Mouse (Mus musculus) limb, embryonic 10.5 days (tissue): ENCODE measurements around the gene Ltbp1. TPM values are rescaled to one million over a fixed set of nuclear protein-coding genes. Genes with fewer than 3 reads are reported as not detected.
A peak's percentile ranks its signal among the peaks of the same experiment; 100 is the strongest.

Experiments used
- DNase-seq: peaks from one replicate; pipeline ENCODE4 v3.0.0-alpha.2; 2017; ENCODE audit warnings: low spot score
- H3K27ac ChIP-seq: fragments of 300-500 bp; sonication (generic); 2 replicates; pipeline ENCODE4 v1.5.1; 2016; ENCODE audit warnings: mild to moderate bottlenecking
- H3K27me3 ChIP-seq: fragments of 300-500 bp; sonication (generic); 2 replicates; pipeline ENCODE4 v1.6.1; 2016; ENCODE audit warnings: low read depth, mild to moderate bottlenecking; ENCODE audit not compliant: poor library complexity, severe bottlenecking
- H3K36me3 ChIP-seq: fragments of 300-500 bp; sonication (generic); 2 replicates; pipeline ENCODE4 v1.6.1; 2016; ENCODE audit warnings: mild to moderate bottlenecking, moderate library complexity
- H3K4me1 ChIP-seq: fragments of 300-500 bp; sonication (generic); 2 replicates; pipeline ENCODE4 v1.6.1; 2016
- H3K4me3 ChIP-seq: fragments of 300-500 bp; sonication (generic); 2 replicates; pipeline ENCODE4 v1.5.1; 2016; ENCODE audit warnings: mild to moderate bottlenecking, moderate library complexity
- H3K9me3 ChIP-seq: fragments of 300-500 bp; sonication (generic); replicated peaks from 2 replicates; pipeline ENCODE4 v1.6.1; 2016; ENCODE audit warnings: mild to moderate bottlenecking
- WGBS: fragments of 180-500 bp; shearing (Covaris S2); methylation state at CpG from one replicate; pipeline ENCODE4 v1.1.7; 2016; 5-methylcytosine and 5-hydroxymethylcytosine counted together
- polyA plus RNA-seq: library from polyadenylated mRNA; unstranded; fragments of >200 nt; fragmentation: Nextera tagmentation; extraction: Ambion mirVana; gene quantifications from 2 replicates; pipeline ENCODE4 v1.2.1, GENCODE M21; 2016

The Ltbp1 gene
- polyA plus RNA-seq, 1 experiment from 2014 or later = 16.4 TPM

GRCm38 (mm10) chr17:75177920-75178867 is 172.8 kb downstream of the Ltbp1 start:
- no peaks in the 10 kb centered on the region for H3K27me3 ChIP-seq
- peaks cover 34% of the 10 kb centered on the region for H3K4me1 ChIP-seq
- WGBS = 59% methylated on average over 24 of the region's 24 CpGs
- H3K27ac ChIP-seq = peak overlapping the region; percentile 66; the same call in 1 of the 2 replicates
- DNase-seq = peak; percentile 58
- no peaks in the 10 kb centered on the region for H3K9me3 ChIP-seq
- H3K36me3 ChIP-seq = no peaks in the 10 kb centered on the region
- H3K4me3 ChIP-seq = no peak overlapping the region

- DNase-seq = no peak
- Histone ChIP-seq H3K4me1 (peaks cover 34% of the 10 kb centered on the region), H3K27ac (no peak overlapping the region), H3K4me3 (no peak overlapping the region), H3K36me3 (no peaks in the 10 kb centered on the region), H3K27me3 (no peaks in the 10 kb centered on the region), H3K9me3 (no peaks in the 10 kb centered on the region)
- 61% methylated on average over 8 of the region's 8 CpGs for WGBS
Measured at GRCm38 (mm10) chr17:75179001-75179400, 173.6 kb downstream of the Ltbp1 start.

GRCm38 (mm10) chr17:75180301-75180700 is 174.9 kb downstream of the Ltbp1 start:
- H3K27me3 ChIP-seq = no peaks in the 10 kb centered on the region
- no peak for DNase-seq
- H3K36me3 ChIP-seq = no peaks in the 10 kb centered on the region
- no peak overlapping the region for H3K4me3 ChIP-seq
- H3K4me1 ChIP-seq = peaks cover 34% of the 10 kb centered on the region
- no peak overlapping the region for H3K27ac ChIP-seq
- no peaks in the 10 kb centered on the region for H3K9me3 ChIP-seq
- WGBS = 73% methylated on average over 4 of the region's 4 CpGs

GRCm38 (mm10) chr17:75180956-75181588 is 175.7 kb downstream of the Ltbp1 start:
- Histone ChIP-seq H3K27me3 (no peaks in the 10 kb centered on the region), H3K4me1 (peaks cover 34% of the 10 kb centered on the region), H3K9me3 (no peaks in the 10 kb centered on the region), H3K27ac (no peak overlapping the region), H3K36me3 (no peaks in the 10 kb centered on the region), H3K4me3 (no peak overlapping the region)
- DNase-seq = no peak
- 89% methylated on average over 12 of the region's 12 CpGs for WGBS

- peaks cover 33% of the 10 kb centered on the region for H3K4me1 ChIP-seq
- H3K27ac ChIP-seq = peak overlapping the region; percentile 9; the same call in 1 of the 2 replicates
- WGBS = 80% methylated on average over 14 of the region's 14 CpGs
- H3K27me3 ChIP-seq = no peaks in the 10 kb centered on the region
- DNase-seq = no peak
- no peaks in the 10 kb centered on the region for H3K9me3 ChIP-seq
- no peaks in the 10 kb centered on the region for H3K36me3 ChIP-seq
- no peak overlapping the region for H3K4me3 ChIP-seq
Measured at GRCm38 (mm10) chr17:75182319-75183001, 177.1 kb downstream of the Ltbp1 start.

GRCm38 (mm10) chr17:75186732-75187509 is 181.6 kb downstream of the Ltbp1 start:
- Histone ChIP-seq H3K4me1 (peaks cover 23% of the 10 kb centered on the region), H3K9me3 (no peaks in the 10 kb centered on the region), H3K4me3 (no peak overlapping the region), H3K36me3 (no peaks in the 10 kb centered on the region), H3K27me3 (no peaks in the 10 kb centered on the region), H3K27ac (no peak overlapping the region)
- WGBS = 92% methylated on average over 8 of the region's 8 CpGs
- DNase-seq = no peak

GRCm38 (mm10) chr17:75196952-75197351 is 191.6 kb downstream of the Ltbp1 start:
- H3K27me3 ChIP-seq = no peaks in the 10 kb centered on the region
- no peak overlapping the region for H3K4me3 ChIP-seq
- H3K27ac ChIP-seq = no peak overlapping the region
- no peak for DNase-seq
- 83% methylated on average over 2 of the region's 2 CpGs for WGBS
- H3K36me3 ChIP-seq = no peaks in the 10 kb centered on the region
- no peaks in the 10 kb centered on the region for H3K9me3 ChIP-seq
- H3K4me1 ChIP-seq = no peaks in the 10 kb centered on the region

GRCm38 (mm10) chr17:75198767-75199166 is 193.4 kb downstream of the Ltbp1 start:
- no peaks in the 10 kb centered on the region for H3K9me3 ChIP-seq
- H3K4me3 ChIP-seq = no peak overlapping the region
- 92% methylated on average over 2 of the region's 2 CpGs for WGBS
- no peaks in the 10 kb centered on the region for H3K36me3 ChIP-seq
- no peaks in the 10 kb centered on the region for H3K4me1 ChIP-seq
- no peak for DNase-seq
- no peaks in the 10 kb centered on the region for H3K27me3 ChIP-seq
- H3K27ac ChIP-seq = no peak overlapping the region

GRCm38 (mm10) chr17:75199694-75200093 is 194.3 kb downstream of the Ltbp1 start:
- DNase-seq = no peak
- Histone ChIP-seq H3K36me3 (no peaks in the 10 kb centered on the region), H3K27ac (no peak overlapping the region), H3K4me1 (peaks cover 4% of the 10 kb centered on the region; the same call in 1 of the 2 replicates), H3K4me3 (no peak overlapping the region), H3K9me3 (no peaks in the 10 kb centered on the region), H3K27me3 (no peaks in the 10 kb centered on the region)
- WGBS = 93% methylated on average over 9 of the region's 9 CpGs

- Histone ChIP-seq H3K36me3 (no peaks in the 10 kb centered on the region), H3K9me3 (no peaks in the 10 kb centered on the region), H3K27me3 (no peaks in the 10 kb centered on the region), H3K27ac (no peak overlapping the region), H3K4me3 (no peak overlapping the region), H3K4me1 (peaks cover 17% of the 10 kb centered on the region)
- 82% methylated on average over 3 of the region's 3 CpGs for WGBS
- no peak for DNase-seq
Measured at GRCm38 (mm10) chr17:75202314-75202713, 196.9 kb downstream of the Ltbp1 start.

GRCm38 (mm10) chr17:75204065-75204464 is 198.7 kb downstream of the Ltbp1 start:
- Histone ChIP-seq H3K4me3 (no peak overlapping the region), H3K9me3 (no peaks in the 10 kb centered on the region), H3K36me3 (no peaks in the 10 kb centered on the region), H3K27ac (no peak overlapping the region), H3K4me1 (peaks cover 24% of the 10 kb centered on the region), H3K27me3 (no peaks in the 10 kb centered on the region)
- WGBS = 100% methylated on average over 1 of the region's 1 CpGs
- DNase-seq = no peak

- H3K36me3 ChIP-seq = no peaks in the 10 kb centered on the region
- peaks cover 24% of the 10 kb centered on the region for H3K4me1 ChIP-seq
- no peak overlapping the region for H3K27ac ChIP-seq
- WGBS = 8% methylated on average over 3 of the region's 3 CpGs
- no peaks in the 10 kb centered on the region for H3K27me3 ChIP-seq
- DNase-seq = no peak
- H3K4me3 ChIP-seq = no peak overlapping the region
- H3K9me3 ChIP-seq = no peaks in the 10 kb centered on the region
Measured at GRCm38 (mm10) chr17:75206281-75206680, 200.9 kb downstream of the Ltbp1 start.
